Mouse (Mus musculus): ENCODE results near the gene Syt6.

The Syt6 gene

GRCm38 (mm10) chr3:103649716-103650115, 74.7 kb downstream of the Syt6 start:
- DNase-seq: no peak

- no peak for DNase-seq
Observed at GRCm38 (mm10) chr3:103650406-103650805, 75.4 kb downstream of the Syt6 start.

GRCm38 (mm10) chr3:103660012-103660411, 85.0 kb downstream of the Syt6 start:
- no peak for DNase-seq

- DNase-seq: no peak
Observed at GRCm38 (mm10) chr3:103661714-103662113, 86.7 kb downstream of the Syt6 start.

GRCm38 (mm10) chr3:103663385-103663784, 88.4 kb downstream of the Syt6 start:
- DNase-seq: no peak

- DNase-seq: no peak
Observed at GRCm38 (mm10) chr3:103672113-103672512, 97.1 kb downstream of the Syt6 start.

GRCm38 (mm10) chr3:103672716-103673115, 97.7 kb downstream of the Syt6 start:
- DNase-seq: no peak

- DNase-seq: no peak
Observed at GRCm38 (mm10) chr3:103678811-103679210, 103.8 kb downstream of the Syt6 start.

- DNase-seq: no peak
Observed at GRCm38 (mm10) chr3:103682473-103682872, 107.4 kb downstream of the Syt6 start.

- no peak for DNase-seq
Observed at GRCm38 (mm10) chr3:103683234-103683965, 108.4 kb downstream of the Syt6 start.

GRCm38 (mm10) chr3:103683966-103684319, 108.9 kb downstream of the Syt6 start:
- DNase-seq: no peak

GRCm38 (mm10) chr3:103689043-103689442, 114.0 kb downstream of the Syt6 start:
- no peak for DNase-seq

GRCm38 (mm10) chr3:103690506-103690905, 115.5 kb downstream of the Syt6 start:
- DNase-seq: peak in 1 of 2 experiments; percentile 24

All from lung, postnatal 4 days (tissue).